Mouse (Mus musculus): ENCODE data around the gene Slc13a2.

DNA sequence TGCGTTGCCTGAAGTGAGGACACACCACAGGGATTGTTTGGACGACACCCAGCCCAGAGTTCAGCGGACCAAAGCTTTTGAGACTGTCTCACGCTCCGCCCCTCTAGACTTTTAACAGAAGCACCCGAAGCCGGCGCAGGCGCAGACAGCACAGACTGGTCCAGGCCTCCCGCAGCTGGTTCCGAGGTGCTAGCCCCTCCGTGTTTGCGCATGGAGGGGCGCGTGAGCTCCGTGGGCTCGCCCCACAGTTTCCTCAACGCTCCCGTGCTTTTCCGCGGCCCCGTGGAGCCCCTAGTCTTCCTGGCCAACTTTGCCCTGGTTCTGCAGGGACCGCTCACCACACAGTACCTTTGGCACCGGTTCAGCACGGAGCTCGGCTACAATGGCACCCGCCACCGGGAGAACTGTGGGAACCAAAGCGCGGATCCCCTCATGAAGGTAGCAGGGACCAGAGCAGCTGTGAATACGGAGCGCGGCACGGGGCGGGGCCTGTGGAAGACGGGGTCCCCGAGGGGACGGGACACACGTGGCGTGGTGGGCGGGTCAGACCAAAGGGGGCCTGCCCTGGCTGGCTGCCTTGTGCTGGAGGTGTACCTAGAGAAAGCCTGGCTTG lies 43.7 kb upstream of the Slc13a2 start, which contains the start of gene Slc46a1:
- TF ChIP-seq CTCF (IDR thresholded peaks at IDR 0.05; ENCODE audit: low read depth) (no peak), EP300 (IDR thresholded peaks at IDR 0.05; ENCODE audit: low read depth) (no peak)

Data from liver, postnatal 0 days (tissue).